Mouse (Mus musculus): ENCODE measurements at regions not wholly inside any gene's neighbourhood (a gene's known extent, or its start where the extent isn't known, plus 50 kb on each side); places are given as distances from the start of the nearest gene placed in this dataset.

DNA sequence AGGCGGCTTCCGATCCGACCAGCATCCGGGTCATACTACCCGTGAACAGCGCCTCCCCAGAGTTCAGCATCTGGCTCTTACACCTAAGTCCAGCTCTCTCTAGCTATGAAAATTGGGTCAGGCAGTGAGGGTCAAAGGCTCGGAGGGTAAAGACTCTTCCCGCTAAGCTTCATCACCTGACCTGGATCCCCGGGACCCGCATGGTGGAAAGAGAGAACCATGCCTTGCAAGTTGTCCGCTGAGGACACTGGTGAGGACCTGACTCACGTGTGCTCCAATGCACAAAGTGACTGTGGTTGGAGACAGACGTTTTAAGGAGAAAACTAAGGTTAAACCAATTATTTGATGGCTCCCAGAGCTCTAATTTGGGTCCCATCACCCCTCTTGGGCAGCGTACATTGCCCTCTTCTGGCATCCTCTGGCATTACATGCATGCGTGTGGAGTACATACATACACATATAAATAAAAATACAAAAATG, 74.6 kb upstream of the Sall4 start:
- no peak for DNase-seq (ENCODE audit: low spot score in 2 of 2)
- intact Hi-C loops (cut with DNase I): loop anchor here (10.0 kb wide), 1 partner anchor 78 kb away; the partner anchor contains the start of gene Sall4

DNA sequence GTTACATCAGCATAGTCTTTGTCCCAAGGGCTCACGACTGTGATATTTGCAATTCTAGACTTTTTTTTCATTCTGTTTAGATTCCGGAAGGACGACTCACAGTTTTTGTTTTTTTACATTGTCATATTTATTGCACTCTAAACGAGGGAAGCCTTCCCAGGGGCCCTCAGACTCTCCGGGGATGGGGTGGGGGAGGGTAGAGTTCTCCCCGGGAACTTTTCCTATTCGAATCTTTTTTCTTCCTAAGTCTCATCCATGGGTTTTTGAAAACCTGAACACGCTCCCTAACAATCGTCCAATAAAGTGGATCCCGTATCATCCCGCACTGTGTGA, 73.9 kb upstream of the Sall4 start:
- DNase-seq (ENCODE audit: low spot score in 2 of 2): no peak
- intact Hi-C loops (cut with DNase I): loop anchor here (10.0 kb wide), 1 partner anchor 77 kb away; the partner anchor contains the start of gene Sall4

DNA sequence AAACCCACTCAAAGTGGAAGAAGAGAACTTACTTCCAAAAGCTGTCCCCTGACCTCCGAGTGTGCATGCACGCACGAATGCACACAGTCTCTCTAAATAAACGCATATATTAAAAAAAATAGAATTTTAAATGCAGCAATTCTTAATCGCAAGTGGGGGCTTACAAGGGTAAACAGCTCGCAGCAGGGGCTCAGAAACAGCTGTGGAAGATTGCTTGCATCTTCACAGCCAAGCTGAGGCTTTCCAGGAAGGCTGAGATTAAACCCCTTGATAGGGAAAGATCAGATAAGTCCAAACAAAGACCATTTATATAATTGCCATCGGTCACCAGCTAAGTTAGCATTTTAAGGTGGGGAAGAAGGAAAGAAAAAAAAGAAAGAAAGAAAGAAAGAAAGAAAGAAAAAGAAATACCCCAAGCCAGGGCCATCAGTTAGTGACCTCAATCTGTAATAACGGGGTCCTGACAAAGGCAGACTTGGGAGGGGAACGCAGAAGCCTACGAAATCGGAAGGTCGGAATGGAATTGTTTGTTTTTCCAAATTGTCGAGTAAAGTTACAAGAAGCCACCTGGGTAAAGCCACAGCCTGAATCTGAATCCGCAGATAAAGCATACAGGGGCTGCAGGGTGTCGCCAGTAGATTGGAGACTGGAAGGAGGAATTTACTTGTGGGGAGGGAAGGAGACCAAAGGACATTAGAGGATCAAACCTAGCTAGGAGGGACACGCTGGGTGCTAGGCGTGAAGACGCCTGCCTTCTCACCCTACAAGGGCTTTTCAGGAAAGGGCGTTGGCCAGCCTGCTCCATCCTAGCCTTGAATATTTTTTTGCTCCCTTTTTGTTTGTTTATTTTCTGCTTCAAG, 73.3 kb upstream of the Sall4 start:
- intact Hi-C loops (cut with DNase I): loop anchor here (10.0 kb wide), 1 partner anchor 76 kb away; the partner anchor contains the start of gene Sall4
- no peak for DNase-seq (ENCODE audit: low spot score in 2 of 2)

DNA sequence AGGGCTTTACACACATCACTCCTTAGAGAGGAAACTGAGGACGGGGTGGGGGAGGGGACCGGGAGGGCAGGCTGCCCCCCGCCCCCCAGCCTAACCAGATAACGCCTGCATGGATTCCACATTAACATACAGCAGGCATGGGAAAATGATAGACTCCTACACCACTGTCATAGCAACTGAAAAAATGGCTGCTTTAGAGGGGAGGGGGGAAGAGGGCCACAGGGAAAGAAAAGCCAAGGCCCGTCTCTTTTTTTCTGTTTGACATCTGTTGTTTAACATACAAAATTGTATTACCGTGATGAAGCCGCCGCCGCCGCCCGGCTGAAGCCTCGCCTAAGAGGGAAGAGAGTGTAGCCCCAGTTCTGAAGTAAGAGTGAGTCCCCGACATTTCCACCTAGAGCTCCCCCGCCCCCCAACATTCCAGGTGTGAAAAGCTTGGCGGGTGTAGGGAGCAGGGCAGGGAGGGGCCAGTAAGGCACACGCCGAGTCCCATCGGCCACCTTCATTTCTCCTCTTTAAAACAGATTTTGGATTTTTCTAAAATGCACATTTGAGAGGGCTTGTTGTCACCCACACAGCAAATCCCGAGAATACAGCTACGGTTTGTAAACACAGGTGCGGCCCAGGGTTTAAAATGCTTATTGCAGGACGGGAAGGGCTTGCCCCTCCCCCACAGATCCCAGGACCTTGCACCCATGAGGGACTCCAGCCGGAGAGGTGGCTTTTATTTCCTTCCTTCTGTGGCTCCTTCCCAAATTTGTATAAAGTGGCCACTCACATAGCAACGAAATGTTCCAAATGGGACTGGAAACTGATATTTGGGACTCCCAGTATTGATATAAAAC, 72.3 kb upstream of the Sall4 start:
- intact Hi-C loops (cut with DNase I): loop anchor here (10.0 kb wide), 1 partner anchor 75 kb away; the partner anchor contains the start of gene Sall4
- no peak for DNase-seq (ENCODE audit: low spot score in 2 of 2)

DNA sequence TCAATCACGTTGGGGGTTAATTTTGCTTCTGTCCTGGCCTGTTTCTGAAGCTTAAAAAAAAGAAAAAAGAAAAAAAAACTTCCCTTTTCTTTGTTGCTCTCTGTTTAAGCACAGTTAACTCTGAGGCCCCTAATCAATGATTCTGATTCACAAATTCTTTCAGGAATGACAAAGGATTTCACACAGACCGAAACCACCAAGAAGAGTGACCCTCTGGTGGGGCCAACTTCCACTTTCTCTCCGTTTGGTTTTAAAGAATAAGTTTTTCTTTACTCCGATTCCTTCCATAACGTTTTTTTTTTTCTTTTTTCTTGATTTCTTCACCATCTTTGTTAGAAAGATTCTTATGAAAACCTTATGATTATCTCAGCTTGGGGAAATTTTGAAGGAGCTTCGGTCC, 71.5 kb upstream of the Sall4 start:
- intact Hi-C loops (cut with DNase I): no loop called here
- no peak for DNase-seq (ENCODE audit: low spot score in 2 of 2)

DNA sequence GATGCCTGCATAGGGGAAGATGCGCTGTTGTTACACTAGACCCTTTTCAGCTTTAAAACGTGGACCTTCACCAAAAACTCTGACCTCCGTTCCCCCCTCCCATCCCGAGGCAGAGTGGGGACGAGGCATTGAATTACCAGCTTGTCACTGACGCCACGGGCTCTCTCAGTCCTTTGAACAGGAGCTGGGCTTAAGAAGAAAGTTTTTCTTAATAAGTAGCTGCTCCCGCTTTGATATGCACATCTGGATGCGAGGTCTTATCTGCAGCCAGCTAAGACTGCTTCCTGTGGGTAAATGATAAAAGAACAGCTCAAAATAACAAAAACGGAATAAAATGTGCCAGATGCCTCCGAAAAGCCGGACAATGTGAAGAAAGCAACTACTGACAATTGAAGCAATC, 70.9 kb upstream of the Sall4 start:
- DNase-seq (ENCODE audit: low spot score in 2 of 2): no peak
- intact Hi-C loops (cut with DNase I): no loop called here

DNA sequence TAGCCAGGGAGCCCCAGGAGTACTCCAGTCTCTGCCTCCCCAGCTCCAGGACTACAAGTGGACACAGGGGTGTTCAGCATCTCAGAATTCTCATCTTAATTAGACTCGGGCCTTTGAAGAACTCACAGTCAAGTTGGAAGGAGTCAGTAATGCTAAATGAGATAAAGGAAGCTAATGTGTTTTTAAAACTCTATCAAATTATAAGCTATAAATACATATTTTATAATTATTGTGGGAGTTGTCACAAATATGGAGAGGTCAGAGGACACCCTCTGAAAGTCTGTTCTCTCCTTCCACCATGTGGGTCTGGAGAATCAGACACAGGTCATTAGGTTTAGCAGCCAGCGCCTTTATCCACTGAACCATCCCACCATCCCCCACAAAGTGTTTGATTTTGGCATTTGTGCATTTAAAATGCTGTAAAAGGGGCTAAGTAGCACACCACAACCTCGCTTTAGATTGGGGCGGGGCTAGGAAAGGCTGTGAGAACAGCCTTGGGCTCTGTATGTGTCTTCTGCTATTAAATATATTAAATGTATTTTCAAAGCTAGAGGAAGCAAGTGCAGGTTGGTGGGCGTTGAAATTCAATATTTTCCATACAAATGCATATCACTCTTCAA, 70.3 kb upstream of the Sall4 start:
- intact Hi-C loops (cut with DNase I): no loop called here

DNA sequence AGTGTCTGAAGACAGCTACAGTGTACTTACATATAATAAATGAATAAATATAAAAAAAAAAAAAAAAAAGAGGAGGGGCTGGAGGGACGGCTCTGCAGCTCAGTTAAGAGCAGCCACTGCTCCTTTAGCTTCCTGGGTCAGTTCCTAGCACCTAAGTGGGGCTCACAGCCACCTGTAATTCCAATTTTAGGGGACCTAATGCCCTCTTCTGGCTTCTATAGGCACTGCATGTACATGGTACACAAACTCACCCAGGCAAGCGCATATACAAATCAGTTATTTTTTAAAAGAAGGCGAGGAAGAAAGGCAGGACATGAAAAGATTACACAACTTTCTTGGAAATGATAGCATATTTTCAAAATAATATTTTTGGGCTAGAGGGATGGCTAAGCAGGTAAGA, 67.0 kb upstream of the Sall4 start:
- intact Hi-C loops (cut with DNase I): no loop called here
- DNase-seq (ENCODE audit: low spot score in 2 of 2): no peak

More for the DNA sequence above, 70.3 kb upstream of the Sall4 start:
- DNase-seq (ENCODE audit: low spot score in 2 of 2): no peak

DNA sequence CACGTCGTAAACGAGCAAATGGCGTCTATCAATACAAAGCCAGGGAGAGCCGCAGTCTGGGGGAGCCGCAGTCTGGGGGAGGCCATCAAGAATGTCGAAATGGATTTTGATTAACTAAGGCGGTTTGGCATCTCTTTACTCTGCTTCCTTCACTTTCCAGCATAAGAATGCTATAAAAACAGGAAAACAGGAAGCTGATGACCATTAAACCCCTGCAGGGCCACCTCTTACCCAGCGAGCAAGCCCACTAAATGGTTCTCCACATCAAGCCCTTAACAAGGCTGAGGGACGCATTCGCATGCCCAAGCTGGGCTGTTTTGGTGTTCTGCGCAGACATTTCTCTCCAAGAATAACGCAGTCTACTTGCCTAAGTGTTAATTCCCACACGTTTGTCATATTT, 64.0 kb upstream of the Sall4 start:
- intact Hi-C loops (cut with DNase I): loop anchor here (2.0 kb wide), 1 partner anchor 19 kb away; no protein-coding TSS in a partner anchor
- no peak for DNase-seq (ENCODE audit: low spot score in 2 of 2)

DNA sequence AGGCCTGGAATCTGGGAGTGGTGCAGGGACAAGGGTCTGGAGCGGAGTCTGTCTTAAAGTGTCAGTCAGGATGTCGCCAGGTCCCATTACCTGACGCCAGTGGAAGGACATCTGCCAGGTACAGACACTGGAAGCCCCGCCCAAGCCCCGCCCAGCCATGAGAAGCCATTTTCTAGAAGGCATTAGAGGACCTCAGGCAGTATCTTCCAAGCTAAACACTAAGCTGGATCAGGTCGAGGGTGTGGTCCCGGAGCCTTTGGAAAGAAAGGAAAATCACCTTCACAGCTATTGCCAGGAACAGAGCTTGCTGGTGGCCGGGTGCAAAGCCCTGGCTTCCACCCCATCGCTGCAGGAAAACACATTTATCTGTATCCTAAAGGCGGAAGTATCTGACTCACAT, 52.9 kb upstream of the Sall4 start:
- no peak for DNase-seq (ENCODE audit: low spot score in 2 of 2)
- intact Hi-C loops (cut with DNase I): no loop called here

Data from left cerebral cortex, postnatal 36 days (tissue).